Mouse (Mus musculus): ENCODE data around the gene Mn1.

GRCm38 (mm10) chr5:111416048-111416447 is 1.1 kb upstream of the Mn1 start:
- no peak for TF ChIP-seq POLR2A (IDR thresholded peaks at IDR 0.05; ENCODE audit: insufficient read length, low read depth)
- no peak for TF ChIP-seq TCF12 (IDR thresholded peaks at IDR 0.05; ENCODE audit: insufficient read depth, poor library complexity, severe bottlenecking)
- no peak for TF ChIP-seq USF1 (IDR thresholded peaks at IDR 0.05; ENCODE audit: low read depth)
